Mouse (Mus musculus) erythroblast, embryonic 14.5 days (primary cell): ENCODE data around the gene Kansl1.

Experiments used
- GATA1 ChIP-seq: IDR thresholded peaks from 2 replicates; pipeline ENCODE4 v1.6.1; 2012; ENCODE audit warnings: low read length, inconsistent platforms, mixed read lengths
- TAL1 ChIP-seq: IDR thresholded peaks from 3 replicates; pipeline ENCODE4 v1.6.1; 2012; ENCODE audit warnings: low read length, inconsistent platforms, mixed read lengths

GRCm38 (mm10) chr11:104432251-104432650, 36.4 kb downstream of the Kansl1 start:
- TF ChIP-seq GATA1: no peak
- TF ChIP-seq TAL1: no peak
